Mouse (Mus musculus) CD8-positive naive resting alpha-beta T cell, adult 57 days (primary cell): ENCODE results near the gene Gadd45g. TPM values are rescaled to one million over a fixed set of nuclear protein-coding genes. Genes with fewer than 3 reads are reported as not detected.

Source experiments
- total RNA-seq: library from RNA; stranded (reverse); gene quantifications from one replicate; pipeline ENCODE4 v1.2.4, GENCODE M21; 2023

The Gadd45g gene
- total RNA-seq, result 4.9 TPM

GRCm38 (mm10) chr13:51846301-51846867, at the start of gene Gadd45g:
Gadd45g (plus strand) TSS chr13:51846678.

Other genes with a start within 250 kb of the Gadd45g start
- 7.1 TPM for gene Cks2, start 201.4 kb upstream of the Gadd45g start, total RNA-seq
- gene Secisbp2, start 195.0 kb upstream of the Gadd45g start, total RNA-seq, result 71.0 TPM
- gene Sema4d, start 52.9 kb upstream of the Gadd45g start, total RNA-seq, result 218 TPM